Mouse (Mus musculus): ENCODE measurements around the gene Ndufa11.

Gene Ndufa11

GRCm38 (mm10) chr17:56717363-56718058 is at the start of gene Ndufa11, which contains the start of gene Vmac:
Ndufa11 (plus strand) TSS chr17:56717767.
Vmac (minus strand) TSS chr17:56718022.
- DNase-seq (ENCODE audit: low read depth, low spot score), result peak; percentile 99

DNA sequence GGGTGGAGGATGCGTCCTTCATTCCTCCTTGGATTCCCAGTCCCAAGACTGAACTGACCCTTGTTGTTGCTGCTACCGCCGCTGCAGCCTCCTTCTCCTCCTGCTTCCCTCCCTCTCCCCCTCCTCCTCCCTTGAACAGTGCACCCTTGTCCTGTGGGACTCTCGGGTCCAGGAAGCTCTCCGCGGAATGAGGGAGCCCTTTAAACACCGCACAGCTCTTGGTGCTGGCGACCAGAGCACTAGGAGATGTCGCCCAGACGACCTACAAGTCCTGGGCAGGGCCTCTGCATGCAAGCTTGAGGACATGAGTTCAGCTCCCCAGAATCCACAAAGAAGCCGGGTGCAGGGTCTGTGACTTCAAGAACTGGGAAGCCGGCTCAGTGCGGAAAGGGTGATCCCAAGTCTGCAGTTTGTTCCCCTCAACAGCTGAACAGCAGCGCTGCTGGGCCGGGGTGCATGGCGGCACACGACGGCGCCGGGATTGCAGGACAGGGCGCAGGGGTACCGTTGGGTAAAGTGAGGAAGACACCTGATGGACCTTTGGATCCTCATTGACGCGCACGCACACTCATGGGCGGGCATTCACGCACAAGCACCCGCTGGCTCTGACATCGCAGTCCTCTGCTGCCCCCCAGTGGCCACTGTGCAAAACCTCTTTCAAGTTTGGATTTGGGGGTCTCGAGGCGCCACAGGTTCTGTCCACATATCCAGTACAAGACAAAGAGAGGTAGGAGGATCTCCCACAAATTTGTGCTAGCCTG is 49.0 kb upstream of the Ndufa11 start:
- peak; percentile 78 for DNase-seq (ENCODE audit: low read depth, low spot score)

DNA sequence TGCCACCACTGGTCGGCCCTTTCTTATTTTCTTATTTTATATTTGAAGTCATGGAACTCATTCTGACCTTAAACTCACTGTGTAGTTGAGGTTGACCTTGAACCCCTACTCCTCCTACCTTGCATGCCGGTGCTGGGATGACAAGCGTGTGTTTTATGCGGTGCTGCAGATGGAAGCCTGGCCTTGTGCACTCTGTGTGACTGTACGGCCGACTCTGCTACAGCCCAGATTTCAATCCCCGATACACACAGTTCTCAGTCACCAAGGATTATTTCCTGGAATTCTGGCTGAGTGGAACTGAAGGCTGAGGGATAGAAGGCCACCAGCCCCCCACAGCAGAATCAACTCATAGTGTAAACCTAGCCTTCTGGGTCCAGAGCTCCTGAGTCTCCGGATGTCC is 47.8 kb upstream of the Ndufa11 start:
- no peak for DNase-seq (ENCODE audit: low read depth, low spot score)

DNA sequence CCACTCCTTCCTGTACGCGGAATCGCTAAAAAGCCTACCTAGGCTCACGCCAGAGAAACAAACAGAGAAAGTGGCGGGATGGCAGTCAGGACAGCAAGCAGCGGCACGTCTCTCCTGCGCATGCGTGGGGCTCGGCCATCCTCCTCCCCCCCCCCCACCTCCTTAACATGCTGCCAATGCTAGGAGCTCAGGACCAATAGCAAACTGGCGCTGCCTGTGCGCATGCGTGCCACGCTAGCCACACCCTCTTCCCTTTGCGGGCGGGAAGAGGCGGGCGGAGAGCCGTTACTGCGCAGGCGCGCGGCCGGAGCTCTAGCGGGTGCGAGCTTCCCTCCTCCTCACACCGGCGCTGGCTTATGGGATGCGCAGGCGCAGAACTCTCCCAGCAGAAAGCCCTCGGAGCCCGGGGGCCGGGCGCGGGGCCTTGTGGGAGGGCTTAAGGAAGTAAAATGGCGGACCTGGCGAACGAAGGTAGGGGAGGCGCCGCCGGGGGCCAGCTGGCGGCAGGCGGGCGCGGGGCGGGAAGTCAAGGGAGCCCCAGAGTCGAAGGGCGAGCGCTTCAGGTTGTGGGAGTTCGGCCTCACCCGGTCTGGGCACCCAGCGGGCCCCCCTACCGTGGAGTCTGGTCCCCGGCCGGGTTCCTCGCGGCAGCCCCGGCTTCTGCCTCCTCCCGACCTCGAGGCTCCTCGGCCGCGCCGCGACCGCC is 44.5 kb upstream of the Ndufa11 start, which contains the start of gene Ranbp3:
Gene Ranbp3, plus strand, starts transcription at position 354 of the 706 bp plus-strand sequence.
- DNase-seq (ENCODE audit: low read depth, low spot score), result peak; percentile 99

DNA sequence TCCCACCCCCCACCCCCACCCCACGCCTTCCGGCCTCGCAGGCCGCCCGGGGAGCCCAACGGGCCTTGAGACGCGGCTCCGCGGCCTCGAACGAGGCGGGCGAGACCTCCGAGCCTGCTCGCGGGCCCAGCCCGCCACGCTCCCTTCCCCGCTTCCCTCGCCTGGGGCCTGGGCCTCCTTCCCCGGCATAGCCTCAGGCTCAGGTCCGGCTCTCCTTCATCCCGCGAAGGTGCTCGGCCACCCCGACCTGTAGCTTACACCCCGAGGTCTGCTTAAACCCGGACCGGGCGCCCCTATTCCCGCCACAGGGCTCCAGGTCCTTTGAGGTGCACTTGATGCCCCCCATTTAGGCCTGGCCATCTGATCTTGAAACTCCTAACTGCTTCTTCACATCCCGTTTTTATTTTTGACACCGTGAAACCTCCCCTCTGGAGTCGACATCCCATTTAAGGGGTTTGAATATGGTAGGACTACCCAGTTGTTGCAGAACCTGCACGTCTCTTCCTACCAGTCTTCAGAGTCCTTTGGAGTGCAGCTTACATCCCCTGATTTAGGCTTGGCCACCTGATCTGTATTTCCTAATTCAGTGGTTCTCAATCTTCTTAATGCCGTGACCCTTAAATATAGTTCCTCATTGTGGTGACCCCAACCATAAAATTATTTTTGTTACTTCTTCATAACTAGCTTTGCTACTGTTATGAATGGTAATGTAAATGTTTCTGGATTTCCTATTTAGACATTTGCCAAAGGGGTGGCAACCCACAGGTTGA is 43.7 kb upstream of the Ndufa11 start:
- no peak for DNase-seq (ENCODE audit: low read depth, low spot score)

DNA sequence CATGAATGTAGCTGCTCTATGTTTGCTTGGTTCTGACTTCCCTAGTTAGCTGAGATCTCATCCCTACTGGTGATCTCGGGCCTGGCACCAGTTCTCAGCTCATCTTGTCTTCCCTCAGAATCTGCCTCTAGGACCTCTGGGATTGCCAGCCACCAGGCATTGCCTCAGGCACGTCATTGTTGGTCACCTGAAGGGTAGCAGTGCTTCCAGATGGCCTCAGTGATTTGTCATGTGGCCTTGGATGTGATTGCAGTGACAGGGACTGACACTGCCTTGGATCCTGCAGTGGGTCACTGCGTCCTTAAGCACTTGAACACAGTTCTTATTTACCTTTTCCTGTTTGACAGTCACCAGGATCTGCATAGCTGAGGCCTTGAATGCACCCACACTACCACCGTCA is 35.8 kb upstream of the Ndufa11 start:
- no peak for DNase-seq (ENCODE audit: low read depth, low spot score)

DNA sequence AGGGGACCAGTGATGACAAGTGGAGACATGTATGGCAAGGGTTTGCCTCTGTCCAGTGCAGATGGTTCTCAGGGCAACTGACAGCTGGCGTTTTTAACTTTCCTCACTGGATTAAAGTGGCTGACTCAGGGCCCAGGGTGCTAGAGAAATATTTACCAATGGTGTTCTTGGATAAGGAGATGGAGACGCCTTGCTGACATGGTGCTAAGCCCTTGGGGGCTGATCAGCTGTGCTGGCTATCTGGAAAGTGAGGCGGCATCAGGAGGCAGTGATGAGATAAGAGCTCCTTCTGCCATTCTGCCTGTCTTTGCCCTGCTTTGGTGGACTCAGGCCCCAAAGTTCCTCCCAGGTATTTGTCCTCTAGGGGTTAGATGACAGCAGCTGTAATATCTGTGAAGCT is 34.7 kb upstream of the Ndufa11 start:
- DNase-seq (ENCODE audit: low read depth, low spot score), result no peak

GRCm38 (mm10) chr17:56683546-56684140 is 33.9 kb upstream of the Ndufa11 start:
- DNase-seq (ENCODE audit: low read depth, low spot score), result no peak

DNA sequence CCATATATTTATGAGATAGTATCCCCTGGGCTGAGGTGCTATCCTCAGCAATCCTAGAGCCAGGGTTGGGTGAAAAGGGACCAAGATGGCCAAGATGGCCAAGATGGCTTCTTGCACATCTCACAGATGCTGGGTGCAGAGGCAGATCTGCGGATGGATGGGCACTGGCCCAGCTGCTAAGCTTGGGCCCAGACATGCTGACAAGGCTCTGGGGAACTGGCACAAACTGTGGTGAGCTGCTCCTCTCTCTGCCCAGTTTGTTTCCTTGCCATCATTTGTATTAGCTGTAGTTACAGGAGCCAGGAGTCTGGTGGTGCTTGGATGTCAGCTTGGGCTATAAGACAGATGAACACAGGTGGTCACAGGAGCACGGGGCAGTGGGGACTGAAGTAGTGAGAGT is 32.9 kb upstream of the Ndufa11 start:
- no peak for DNase-seq (ENCODE audit: low read depth, low spot score)

DNA sequence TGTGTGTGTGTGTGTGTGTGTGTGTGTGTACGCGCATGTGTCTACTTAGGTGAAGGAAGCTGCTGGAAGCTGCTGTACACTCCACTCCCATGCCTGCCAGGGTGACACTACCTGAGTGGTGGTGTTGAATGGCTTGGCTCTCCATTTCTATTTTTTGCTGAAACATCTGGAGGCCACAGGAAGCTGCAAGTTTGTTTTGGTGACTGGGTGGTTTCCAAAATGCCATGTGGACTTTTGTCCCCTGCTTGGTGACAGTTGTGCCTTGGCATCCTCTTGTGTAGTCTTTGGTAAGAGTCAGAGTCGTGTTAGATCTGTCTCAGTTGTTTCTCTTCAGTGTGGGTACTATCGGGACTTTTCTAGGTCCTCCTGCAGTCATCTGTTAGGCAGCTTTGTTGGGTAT is 30.8 kb upstream of the Ndufa11 start:
- no peak for DNase-seq (ENCODE audit: low read depth, low spot score)

GRCm38 (mm10) chr17:56688045-56688444 is 29.5 kb upstream of the Ndufa11 start:
- DNase-seq (ENCODE audit: low read depth, low spot score), result no peak

- no peak for DNase-seq (ENCODE audit: low read depth, low spot score)
Observed at GRCm38 (mm10) chr17:56688689-56689088, 28.9 kb upstream of the Ndufa11 start.

GRCm38 (mm10) chr17:56693395-56693794 is 24.2 kb upstream of the Ndufa11 start:
- DNase-seq (ENCODE audit: low read depth, low spot score), result no peak

- no peak for DNase-seq (ENCODE audit: low read depth, low spot score)
Observed at GRCm38 (mm10) chr17:56693851-56694310, 23.7 kb upstream of the Ndufa11 start.

GRCm38 (mm10) chr17:56700451-56700850 is 17.1 kb upstream of the Ndufa11 start:
- DNase-seq (ENCODE audit: low read depth, low spot score), result no peak

DNA sequence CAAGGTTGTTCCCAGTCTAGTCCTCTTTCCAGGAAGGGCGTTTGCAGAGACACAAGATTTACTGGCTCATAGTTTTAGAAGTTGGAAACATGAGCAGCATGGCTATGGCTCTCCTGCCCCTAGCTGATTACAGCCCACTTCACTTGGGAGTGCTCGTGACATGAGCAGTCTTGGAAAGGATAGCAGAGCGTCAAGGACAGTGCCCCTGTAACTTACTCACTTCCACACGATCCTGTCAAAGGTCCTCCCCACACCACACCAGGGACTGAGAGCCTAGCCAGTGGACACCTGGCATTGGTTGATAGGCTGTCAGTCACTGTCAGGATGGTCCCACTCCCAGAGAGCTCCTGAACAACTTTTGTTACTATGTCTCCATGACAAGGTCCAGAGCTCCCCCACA is 14.5 kb upstream of the Ndufa11 start:
- DNase-seq (ENCODE audit: low read depth, low spot score), result no peak

- no peak for DNase-seq (ENCODE audit: low read depth, low spot score)
Observed at GRCm38 (mm10) chr17:56706515-56706914, 11.1 kb upstream of the Ndufa11 start.

GRCm38 (mm10) chr17:56708692-56709091 is 8.9 kb upstream of the Ndufa11 start:
- DNase-seq (ENCODE audit: low read depth, low spot score), result no peak

GRCm38 (mm10) chr17:56709708-56710107 is 7.9 kb upstream of the Ndufa11 start:
- DNase-seq (ENCODE audit: low read depth, low spot score), result no peak

DNA sequence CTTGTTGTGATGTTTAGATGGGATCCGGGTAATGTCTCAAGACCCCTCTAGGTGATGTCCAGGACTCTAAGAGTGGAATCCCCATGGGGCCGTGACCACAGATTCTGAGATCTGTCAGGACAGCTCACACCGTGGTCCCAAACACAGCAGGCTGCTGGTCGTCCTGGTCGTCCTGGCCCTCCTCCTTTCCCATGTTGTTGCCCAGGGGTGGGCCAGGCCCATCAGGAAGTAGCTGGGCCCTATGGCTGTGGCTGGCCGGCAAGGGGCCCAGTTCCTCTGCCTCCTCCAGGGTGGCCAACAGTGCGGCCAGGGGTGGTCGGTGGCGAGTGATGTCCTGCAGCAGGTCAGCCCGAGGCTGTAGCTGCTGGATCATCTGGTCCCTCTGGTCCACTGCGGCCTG is 2.2 kb upstream of the Ndufa11 start:
- DNase-seq (ENCODE audit: low read depth, low spot score), result no peak
